Mouse (Mus musculus): ENCODE measurements around the gene Nr3c2. TPM values are rescaled to one million over a fixed set of nuclear protein-coding genes. Genes with fewer than 3 reads are reported as not detected.

Gene Nr3c2
- total and polyA plus RNA-seq, 3 experiments: 0.12 to 0.30 TPM; not detected in 1

DNA sequence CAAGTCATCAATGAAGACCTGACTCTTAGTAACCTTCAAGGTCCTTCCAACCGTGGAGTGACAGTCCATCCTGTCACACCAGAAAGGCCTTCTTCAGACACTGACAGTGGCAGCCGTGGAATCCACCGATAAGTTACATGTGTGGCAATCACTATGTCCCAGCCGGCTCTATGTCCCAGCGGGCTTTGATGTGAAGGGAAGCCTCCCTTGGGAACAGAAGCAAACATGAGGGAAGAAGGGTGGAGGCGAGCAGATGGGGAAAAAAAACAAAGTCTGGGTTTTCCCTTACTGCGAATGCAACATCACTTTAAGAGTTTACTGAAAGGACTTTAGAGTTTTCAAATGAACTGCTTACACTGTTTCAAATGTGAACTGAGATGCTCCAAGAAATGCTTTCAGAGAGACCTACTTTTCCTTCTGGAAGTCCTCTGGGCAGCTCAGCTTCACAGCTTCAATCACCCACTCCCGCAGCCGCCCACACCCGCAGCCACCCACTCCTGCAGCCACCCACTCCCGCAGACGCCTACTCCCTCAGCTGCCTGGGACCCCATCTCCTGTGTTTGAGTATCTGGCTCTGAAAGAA lies 273.9 kb downstream of the Nr3c2 start:
- Histone ChIP-seq H3K27ac (ENCODE audit: insufficient read depth, low read depth) (no peak overlapping the region), H3K4me2 (ENCODE audit: insufficient read depth, low read depth, poor library complexity, severe bottlenecking) (no peak overlapping the region), H3K9me3 (replicated peaks; ENCODE audit: low read length) (no peaks in the 10 kb centered on the region), H3K79me2 (replicated peaks; ENCODE audit: control insufficient read depth, extremely low read depth, insufficient read depth, poor library complexity, severe bottlenecking) (no peaks in the 10 kb centered on the region), H3K4me1 (ENCODE audit: control insufficient read depth in 1 of 2, insufficient read depth in 2 of 2) (0 out of 4 replicates have a peak, but pooled peaks cover 0 to 5% of the 10 kb centered on the region in 2 experiments), H3K4me3 (replicated peaks in 1 of 3; ENCODE audit: low read depth in 2 of 3, low read length in 2 of 3, poor library complexity in 1 of 3) (no peak overlapping the region), H3K27me3 (replicated peaks) (no peaks in the 10 kb centered on the region), H3K36me3 (replicated peaks in 1 of 2; ENCODE audit: control insufficient read depth in 1 of 2, insufficient read depth in 1 of 2, low read length in 1 of 2) (no peaks in the 10 kb centered on the region), H3K9ac (ENCODE audit: insufficient read depth, low read depth) (no peak overlapping the region)
- in situ Hi-C loops (cut with MboI; ENCODE audit: low pct_ligation_motif_present, low pct_unique_long_range_greater_than_20kb, low sequenced_read_pairs) (no loop called here), dilution Hi-C loops (cut with MboI; ENCODE audit: extremely low pct_ligation_motif_present, extremely low pct_unique_long_range_greater_than_20kb, low sequenced_read_pairs) (no loop called here)
- TF ChIP-seq RCOR1 (conservative IDR thresholded peaks at IDR 0.05; ENCODE audit: low read depth, low read length) (no peak), MAFK (IDR thresholded peaks at IDR 0.05; ENCODE audit: insufficient replicate concordance, low read length) (no peak), CTCF (conservative IDR thresholded peaks at IDR 0.05 in 1 of 2, IDR thresholded peaks at IDR 0.05 in 1 of 2; ENCODE audit: low read depth in 2 of 2, low read length in 2 of 2) (no peak), RAD21 (IDR thresholded peaks at IDR 0.05; ENCODE audit: low read depth, low read length) (no peak), EP300 (IDR thresholded peaks at IDR 0.05; ENCODE audit: low read length) (no peak), GABPA (IDR thresholded peaks at IDR 0.05; ENCODE audit: insufficient replicate concordance, low read depth, low read length) (no peak), HCFC1 (IDR thresholded peaks at IDR 0.05; ENCODE audit: low read depth, low read length) (no peak), USF2 (conservative IDR thresholded peaks at IDR 0.05; ENCODE audit: low read depth, low read length) (no peak), NELFE (IDR thresholded peaks at IDR 0.05; ENCODE audit: low read depth, low read length) (no peak), JUN (IDR thresholded peaks at IDR 0.05; ENCODE audit: insufficient read depth, low read depth, low read length) (no peak), SMC3 (IDR thresholded peaks at IDR 0.05; ENCODE audit: low read depth, low read length) (no peak), IRF4 (IDR thresholded peaks at IDR 0.05; ENCODE audit: low read depth, low read length) (no peak), SIN3A (IDR thresholded peaks at IDR 0.05; ENCODE audit: low read length) (no peak)
- no peak for DNase-seq (ENCODE audit: extremely low read depth)

GRCm38 (mm10) chr8:77173736-77174135 lies 274.5 kb downstream of the Nr3c2 start:
- no peak overlapping the region for H3K27ac ChIP-seq (ENCODE audit: insufficient read depth, low read depth)
- H3K4me2 ChIP-seq (ENCODE audit: insufficient read depth, low read depth, poor library complexity, severe bottlenecking): no peak overlapping the region
- TF ChIP-seq KAT2A (IDR thresholded peaks at IDR 0.05; ENCODE audit: insufficient replicate concordance, low read length) (no peak), MAFK (IDR thresholded peaks at IDR 0.05; ENCODE audit: insufficient replicate concordance, low read length) (no peak), RAD21 (IDR thresholded peaks at IDR 0.05; ENCODE audit: low read depth, low read length) (no peak), IRF4 (IDR thresholded peaks at IDR 0.05; ENCODE audit: low read depth, low read length) (no peak), POLR2AphosphoS2 (IDR thresholded peaks at IDR 0.05; ENCODE audit: low read depth, low read length) (no peak), ZC3H11A (IDR thresholded peaks at IDR 0.05; ENCODE audit: low read depth, low read length) (no peak), CTCF (conservative IDR thresholded peaks at IDR 0.05 in 1 of 2, IDR thresholded peaks at IDR 0.05 in 1 of 2; ENCODE audit: low read depth in 2 of 2, low read length in 2 of 2) (no peak), CHD1 (IDR thresholded peaks at IDR 0.05; ENCODE audit: low read depth, low read length) (no peak), NRF1 (IDR thresholded peaks at IDR 0.05; ENCODE audit: low read depth, low read length) (no peak), UBTF (IDR thresholded peaks at IDR 0.05; ENCODE audit: low read depth, low read length) (no peak), MAX (IDR thresholded peaks at IDR 0.05; ENCODE audit: low read length) (no peak), POLR2A (IDR thresholded peaks at IDR 0.05; ENCODE audit: low read depth, low read length) (no peak), MAZ (IDR thresholded peaks at IDR 0.05; ENCODE audit: low read depth, low read length) (no peak), JUN (IDR thresholded peaks at IDR 0.05; ENCODE audit: insufficient read depth, low read depth, low read length) (no peak)
- no peaks in the 10 kb centered on the region for H3K9me3 ChIP-seq (replicated peaks; ENCODE audit: low read length)
- dilution Hi-C loops (cut with MboI; ENCODE audit: extremely low pct_ligation_motif_present, extremely low pct_unique_long_range_greater_than_20kb, low sequenced_read_pairs): no loop called here
- H3K4me1 ChIP-seq (ENCODE audit: control insufficient read depth in 1 of 2, insufficient read depth in 2 of 2): 0 out of 4 replicates have a peak, but pooled peaks cover 0 to 5% of the 10 kb centered on the region in 2 experiments
- in situ Hi-C loops (cut with MboI; ENCODE audit: low pct_ligation_motif_present, low pct_unique_long_range_greater_than_20kb, low sequenced_read_pairs): no loop called here
- no peaks in the 10 kb centered on the region for H3K36me3 ChIP-seq (replicated peaks in 1 of 2; ENCODE audit: control insufficient read depth in 1 of 2, insufficient read depth in 1 of 2, low read length in 1 of 2)
- no peak overlapping the region for H3K9ac ChIP-seq (ENCODE audit: insufficient read depth, low read depth)
- H3K4me3 ChIP-seq (replicated peaks in 1 of 3; ENCODE audit: low read depth in 2 of 3, low read length in 2 of 3, poor library complexity in 1 of 3): no peak overlapping the region
- no peaks in the 10 kb centered on the region for H3K79me2 ChIP-seq (replicated peaks; ENCODE audit: control insufficient read depth, extremely low read depth, insufficient read depth, poor library complexity, severe bottlenecking)
- H3K27me3 ChIP-seq (replicated peaks): no peaks in the 10 kb centered on the region
- DNase-seq (ENCODE audit: extremely low read depth): no peak

Data from CH12.LX (cell line).